Mouse (Mus musculus) megakaryocyte, embryonic 14.5 days (primary cell): ENCODE results near the gene Fgfr2.

ENCODE experiments used
- FLI1 ChIP-seq: IDR thresholded peaks from 2 replicates; pipeline ENCODE4 v1.6.1; 2012; ENCODE audit warnings: low read length, inconsistent platforms, mixed read lengths
- GATA1 ChIP-seq: IDR thresholded peaks from 3 replicates; pipeline ENCODE4 v1.6.1; 2012; ENCODE audit warnings: mixed read lengths, low read length, inconsistent platforms, borderline replicate concordance

GRCm38 (mm10) chr7:131855641-131856040 is 1267.5 kb downstream of the Fgfr2 start:
- TF ChIP-seq GATA1 (no peak), FLI1 (no peak)
